Mouse (Mus musculus) lung, postnatal 0 days (tissue): ENCODE measurements at regions not wholly inside any gene's neighbourhood (a gene's known extent, or its start where the extent isn't known, plus 50 kb on each side); places are given as distances from the start of the nearest gene placed in this dataset.

Experiments
- CTCF ChIP-seq: IDR thresholded peaks from 2 replicates; pipeline ENCODE4 v1.5.1; 2016; ENCODE audit warnings: antibody characterized with exemption, mild to moderate bottlenecking
- EP300 ChIP-seq: IDR thresholded peaks from 2 replicates; pipeline ENCODE4 v1.6.1; 2016; ENCODE audit warnings: antibody characterized with exemption, mild to moderate bottlenecking, control low read depth

DNA sequence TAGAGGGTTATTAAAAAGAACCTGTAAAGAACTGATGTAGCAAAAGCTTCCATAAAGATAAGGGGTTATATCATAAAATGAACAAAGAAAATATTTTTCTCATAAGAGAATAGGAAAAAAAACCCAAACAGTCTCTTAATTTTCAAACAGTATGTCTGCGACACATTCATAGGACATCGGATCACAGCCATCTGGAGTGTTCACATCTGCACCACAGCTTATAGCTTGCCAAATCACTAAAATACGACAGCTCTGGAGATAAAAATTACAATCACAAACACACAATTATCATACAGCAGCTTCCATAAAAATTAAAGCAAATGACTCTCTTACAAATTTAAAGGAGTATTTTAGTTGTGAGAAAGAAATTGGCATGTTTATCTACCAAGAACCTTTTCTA is 456.9 kb upstream of the Gm5415 start:
- TF ChIP-seq CTCF = no peak
- TF ChIP-seq EP300 = no peak
